9 mouse cellular contexts compared by ENCODE assay signal in the genomic region with DNA sequence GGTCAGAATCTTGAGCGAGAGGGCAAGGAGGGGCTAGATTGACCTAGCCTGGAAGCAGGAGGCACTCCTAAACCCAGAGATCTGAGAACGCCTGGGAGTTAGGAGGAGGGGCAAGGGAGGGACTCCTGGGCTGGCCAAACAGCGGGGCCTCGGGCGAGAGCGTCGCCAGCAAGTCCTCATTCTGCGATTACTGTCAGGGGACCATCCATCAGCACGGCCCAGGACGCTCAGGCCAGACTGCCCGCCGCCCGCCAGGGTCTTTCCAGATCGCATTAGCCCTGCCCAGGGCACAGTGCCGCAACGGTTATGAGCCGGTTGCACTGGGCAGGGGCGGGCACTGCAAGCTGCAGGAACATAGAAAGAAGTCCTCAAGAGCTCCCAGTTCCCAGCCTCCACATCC. TPM values are rescaled to one million over a fixed set of nuclear protein-coding genes. Genes with fewer than 3 reads are reported as not detected.
A peak's percentile ranks its signal among the peaks of the same experiment; 100 is the strongest.
DNase-seq lines count a peak whose midpoint lies in the region; ATAC-seq and TF ChIP-seq lines count a peak whose summit lies in the region.
"Had no signal": no experiment of that assay in that cellular context is flagged by ENCODE, and none has a peak within 500 bp of the region (broad histone marks: within the 10 kb centered on the region; RNA-seq: fewer than 3 reads in every experiment).

No protein-coding gene starts in this region.

- peaks cover 32% of the 10 kb centered on the region for H3K27me3 ChIP-seq in lung, embryonic 14.5 days (ENCODE audit: insufficient read depth, low read length)
- H3K27me3 ChIP-seq in intestine, embryonic 15.5 days (replicated peaks): peaks cover 16% of the 10 kb centered on the region
- no peaks in the 10 kb centered on the region for H3K27me3 ChIP-seq in neural tube, embryonic 14.5 days (ENCODE audit: control insufficient read depth, insufficient read depth, low read length)

- peak; percentile 74 for ATAC-seq in lung, embryonic 14.5 days (ENCODE audit: insufficient read depth)
- ATAC-seq in intestine, embryonic 15.5 days: peak; percentile 82
- peak; percentile 68 for ATAC-seq in neural tube, embryonic 14.5 days (ENCODE audit: low read depth)

- no peak overlapping the region for H3K27ac ChIP-seq in lung, embryonic 14.5 days (ENCODE audit: low read depth)
- peak overlapping the region; percentile 49 for H3K27ac ChIP-seq in intestine, embryonic 15.5 days
- H3K27ac ChIP-seq in neural tube, embryonic 14.5 days (ENCODE audit: low read depth, low read length): peak overlapping the region; percentile 16; the same call in 1 of the 2 replicates

- peak overlapping the region; percentile 36 for H3K9ac ChIP-seq in lung, embryonic 14.5 days
- peak overlapping the region; percentile 46 for H3K9ac ChIP-seq in intestine, embryonic 15.5 days
- H3K9ac ChIP-seq in neural tube, embryonic 14.5 days (replicated peaks; ENCODE audit: low read depth, low read length): no peak overlapping the region

- H3K4me1 ChIP-seq in lung, embryonic 14.5 days (ENCODE audit: insufficient read depth): no peaks in the 10 kb centered on the region
- peaks cover 28% of the 10 kb centered on the region for H3K4me1 ChIP-seq in intestine, embryonic 15.5 days (replicated peaks)
- H3K4me1 ChIP-seq in neural tube, embryonic 14.5 days (ENCODE audit: control insufficient read depth, insufficient read depth, low read length): peaks cover 38% of the 10 kb centered on the region

- H3K36me3 ChIP-seq in lung, embryonic 14.5 days (ENCODE audit: insufficient read depth): no peaks in the 10 kb centered on the region
- H3K36me3 ChIP-seq in intestine, embryonic 15.5 days: no peaks in the 10 kb centered on the region
- H3K36me3 ChIP-seq in neural tube, embryonic 14.5 days (ENCODE audit: control insufficient read depth, insufficient read depth, low read length): no peaks in the 10 kb centered on the region

- under 1% methylated on average over 17 of the region's 18 CpGs for WGBS in lung, embryonic 14.5 days
- WGBS in intestine, embryonic 15.5 days: 2% methylated on average over 18 of the region's 18 CpGs
- WGBS in neural tube, embryonic 14.5 days: 2% methylated on average over 18 of the region's 18 CpGs

- H3K4me2 ChIP-seq in lung, embryonic 14.5 days: peak overlapping the region; percentile 59
- peak overlapping the region; percentile 65 for H3K4me2 ChIP-seq in intestine, embryonic 15.5 days (replicated peaks)
- H3K4me2 ChIP-seq in neural tube, embryonic 14.5 days (ENCODE audit: low read depth, low read length): peak overlapping the region; percentile 26; the same call in 1 of the 2 replicates

- no peak for TF ChIP-seq CTCF in lung, embryonic 14.5 days (IDR thresholded peaks at IDR 0.05; ENCODE audit: low read depth)

- DNase-seq in lung, embryonic 14.5 days: peak; percentile 56
- no peak for DNase-seq in lung, postnatal 4 days
- peak; percentile 74 for DNase-seq in embryo, embryonic 9.5 days (ENCODE audit: extremely low spot score)
- no peak for DNase-seq in layer of hippocampus, postnatal 10 days (ENCODE audit: low spot score in 2 of 2)
- no peak for DNase-seq in spleen, adult 18-20 months
- no peak for DNase-seq in urinary bladder, postnatal 14 days (ENCODE audit: low spot score)

- peak overlapping the region; percentile 19 for H3K4me3 ChIP-seq in lung, embryonic 14.5 days (ENCODE audit: low read depth, low read length)
- H3K4me3 ChIP-seq in intestine, embryonic 15.5 days (replicated peaks): peak overlapping the region; percentile 25; the same call in 1 of the 2 replicates
- H3K4me3 ChIP-seq in neural tube, embryonic 14.5 days (ENCODE audit: low read depth, low read length): no peak overlapping the region
- H3K4me3 ChIP-seq: erythroblast, embryonic 14.5 days had no signal

- no peaks in the 10 kb centered on the region for H3K9me3 ChIP-seq in lung, embryonic 14.5 days (ENCODE audit: low read depth, low read length)
- H3K9me3 ChIP-seq in intestine, embryonic 15.5 days: no peaks in the 10 kb centered on the region
- no peaks in the 10 kb centered on the region for H3K9me3 ChIP-seq in neural tube, embryonic 14.5 days (ENCODE audit: control insufficient read depth, low read length)

RNA-seq across cellular contexts. Expression of a gene that starts 50.4 kb away (rescaled TPM):
- polyA plus RNA-seq in lung, embryonic 14.5 days (2014; fragmentation: Nextera tagmentation; extraction: Ambion mirVana): 1.5 and 2.1 TPM in 2 replicates
- polyA plus RNA-seq in intestine, embryonic 15.5 days (2015; fragmentation: Nextera tagmentation; extraction: Ambion mirVana): 9.5 and 10.6 TPM in 2 replicates
- 19.0 and 24.0 TPM in 2 replicates for polyA plus RNA-seq in neural tube, embryonic 14.5 days (2014; fragmentation: Nextera tagmentation; extraction: Ambion mirVana)
- total RNA-seq in layer of hippocampus, postnatal 10 days (2021): not detected

Comparison
In these comparisons a context has a peak if more than half of its experiments do, and no peak if none do; other contexts are left out.
1. DNase-seq: peak in lung, embryonic 14.5 days (single experiment) and embryo, embryonic 9.5 days (single experiment); none in lung, postnatal 4 days (0 of 2), layer of hippocampus, postnatal 10 days (0 of 2), spleen, adult 18-20 months (0 of 2) and urinary bladder, postnatal 14 days (single experiment).
2. Peak in every context shown above with its lines, with median percentiles within 50 percentile points of each other: ATAC-seq and H3K4me2 ChIP-seq.